Mouse (Mus musculus) lung, embryonic 14.5 days (tissue): ENCODE results near the gene She. TPM values are rescaled to one million over a fixed set of nuclear protein-coding genes. Genes with fewer than 3 reads are reported as not detected.

Experiments used
- ATAC-seq: fragments of 200-750 bp; cut with Nextera tagmentation; 2 replicates; pipeline ENCODE4 v1.8.0; 2017; ENCODE audit warnings: mild to moderate bottlenecking, moderate TSS enrichment, moderate library complexity; ENCODE audit not compliant: insufficient read depth
- DNase-seq: peaks from one replicate; pipeline ENCODE4 v3.0.0-alpha.2; 2015
- H3K27ac ChIP-seq: fragments of 300-500 bp; sonication (generic); 2 replicates; pipeline ENCODE4 v1.5.1; 2014; ENCODE audit warnings: low read depth, mild to moderate bottlenecking, moderate library complexity
- H3K27me3 ChIP-seq: fragments of 300-500 bp; sonication (generic); 2 replicates; pipeline ENCODE4 v1.6.1; 2014; ENCODE audit warnings: low read length, control low read depth; ENCODE audit not compliant: insufficient read depth
- H3K36me3 ChIP-seq: fragments of 300-500 bp; sonication (generic); 2 replicates; pipeline ENCODE4 v1.6.1; 2014; ENCODE audit warnings: control low read depth; ENCODE audit not compliant: insufficient read depth
- H3K4me1 ChIP-seq: fragments of 300-500 bp; sonication (generic); 2 replicates; pipeline ENCODE4 v1.6.1; 2014; ENCODE audit warnings: antibody characterized with exemption, control low read depth; ENCODE audit not compliant: insufficient read depth
- H3K4me2 ChIP-seq: fragments of 300-500 bp; sonication (generic); 2 replicates; pipeline ENCODE4 v1.6.1; 2014; ENCODE audit warnings: mild to moderate bottlenecking
- H3K4me3 ChIP-seq: fragments of 300-500 bp; sonication (generic); 2 replicates; pipeline ENCODE4 v1.5.1; 2014; ENCODE audit warnings: low read depth, low read length
- H3K9ac ChIP-seq: fragments of 300-500 bp; sonication (generic); 2 replicates; pipeline ENCODE4 v1.6.1; 2014
- H3K9me3 ChIP-seq: fragments of 300-500 bp; sonication (generic); 2 replicates; pipeline ENCODE4 v1.6.1; 2016; ENCODE audit warnings: low read depth, low read length, control low read depth
- CTCF ChIP-seq: IDR thresholded peaks from 2 replicates; pipeline ENCODE4 v1.5.1; 2016; ENCODE audit warnings: antibody characterized with exemption, low read depth
- whole genome bisulfite sequencing: fragments of 180-500 bp; shearing (Covaris S2); extraction: QIAGEN DNeasy Blood & Tissue Kit; methylation state at CpG from one replicate; pipeline ENCODE4 v1.1.7; 2014; 5-methylcytosine and 5-hydroxymethylcytosine counted together
- polyA plus RNA-seq: library from polyadenylated mRNA; unstranded; fragments of >200 nt; fragmentation: Nextera tagmentation; extraction: Ambion mirVana; gene quantifications from 2 replicates; pipeline ENCODE4 v1.2.1, GENCODE M21; 2014

Gene She
- polyA plus RNA-seq, 1 experiment from 2014 or later = 11.7 TPM

DNA sequence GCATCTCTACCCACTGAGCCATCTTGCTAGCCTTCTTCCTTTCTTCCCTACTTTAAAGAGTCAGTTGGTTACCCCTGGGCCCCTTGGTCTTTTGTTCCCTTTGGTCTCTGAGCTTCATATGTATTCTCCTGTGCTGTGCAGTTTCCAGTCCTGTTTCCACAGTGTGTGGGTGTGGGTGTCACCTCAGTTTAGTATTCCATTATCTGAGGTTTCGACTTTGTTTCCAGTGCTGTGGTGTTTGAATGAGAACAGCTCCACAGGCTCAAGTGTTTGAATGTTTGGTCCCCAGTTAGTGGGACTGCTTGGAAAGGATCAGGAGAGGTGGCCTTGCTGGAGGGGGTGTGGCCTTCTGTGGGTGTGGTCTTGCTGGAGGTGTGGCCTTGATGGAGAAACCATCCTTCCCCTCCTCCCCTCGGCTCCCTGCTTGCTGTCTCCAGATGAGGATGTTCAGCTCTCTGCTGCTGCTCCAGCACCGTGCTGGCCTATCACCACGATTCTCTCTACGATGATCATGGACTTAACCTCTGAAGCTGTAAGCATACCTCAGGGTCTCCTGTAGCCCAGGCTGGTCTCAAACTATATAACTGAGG is 61.4 kb downstream of the She start:
- TF ChIP-seq CTCF = no peak
- no peaks in the 10 kb centered on the region for H3K4me1 ChIP-seq
- H3K9ac ChIP-seq = no peak overlapping the region
- H3K9me3 ChIP-seq = no peaks in the 10 kb centered on the region
- WGBS = 74% methylated on average over 5 of the region's 5 CpGs
- no peaks in the 10 kb centered on the region for H3K27me3 ChIP-seq
- H3K36me3 ChIP-seq = no peaks in the 10 kb centered on the region
- ATAC-seq (no peak), DNase-seq (no peak)
- no peak overlapping the region for H3K4me3 ChIP-seq
- H3K4me2 ChIP-seq = no peak overlapping the region
- no peak overlapping the region for H3K27ac ChIP-seq

DNA sequence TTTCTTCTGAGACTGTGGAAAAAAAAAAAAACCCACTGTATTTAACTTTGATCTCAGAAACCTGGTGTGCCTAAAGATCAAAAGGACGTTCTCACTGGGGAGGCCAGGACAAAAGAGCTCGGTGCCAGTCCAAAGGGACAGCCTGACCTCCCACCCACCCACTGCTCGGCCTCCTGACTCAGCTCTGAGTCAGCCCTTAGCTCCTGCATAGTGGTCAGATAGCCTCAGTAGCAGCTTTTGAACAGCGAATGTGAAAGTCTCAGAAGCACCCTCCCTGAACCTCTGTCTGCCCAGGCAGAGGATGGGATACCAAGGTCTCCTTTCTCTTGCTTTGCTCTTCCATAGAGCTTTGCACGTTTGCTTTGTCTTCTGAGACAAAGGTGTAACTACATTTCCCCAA is 65.4 kb downstream of the She start:
- no peaks in the 10 kb centered on the region for H3K4me1 ChIP-seq
- no peak overlapping the region for H3K4me3 ChIP-seq
- 28% methylated on average over 5 of the region's 5 CpGs for WGBS
- no peak overlapping the region for H3K9ac ChIP-seq
- H3K9me3 ChIP-seq = no peaks in the 10 kb centered on the region
- no peaks in the 10 kb centered on the region for H3K36me3 ChIP-seq
- ATAC-seq = no peak
- no peak for TF ChIP-seq CTCF
- no peaks in the 10 kb centered on the region for H3K27me3 ChIP-seq
- H3K4me2 ChIP-seq = no peak overlapping the region
- no peak for DNase-seq
- H3K27ac ChIP-seq = no peak overlapping the region

DNA sequence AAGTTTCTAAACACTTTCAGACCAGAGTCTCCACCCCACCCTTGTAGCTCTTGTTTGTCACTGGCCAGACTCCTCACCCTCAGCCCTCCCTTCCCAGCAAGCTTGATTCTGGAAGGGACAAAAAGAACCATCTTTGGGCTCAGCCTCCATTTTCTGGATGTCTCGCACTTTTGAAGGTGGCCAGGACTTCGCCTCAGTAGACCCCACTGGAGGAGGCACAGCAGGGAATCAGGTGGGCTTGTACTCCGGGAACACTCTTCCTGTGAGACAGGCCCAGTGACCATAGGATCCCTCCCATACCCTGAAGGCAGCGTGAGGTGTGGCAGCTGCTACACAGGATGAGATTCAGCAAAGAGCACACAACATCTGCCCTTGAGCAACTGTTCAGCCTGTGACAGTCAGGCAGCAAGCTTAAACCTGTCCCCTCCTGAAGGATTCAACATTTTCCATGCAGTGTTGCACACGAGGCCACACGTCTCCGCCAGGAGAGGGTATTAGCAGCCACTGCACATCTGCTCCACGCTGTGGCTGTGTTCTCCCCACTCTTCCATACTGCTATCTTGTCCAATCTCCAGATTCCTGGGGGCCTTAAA is 66.1 kb downstream of the She start:
- TF ChIP-seq CTCF = no peak
- H3K36me3 ChIP-seq = no peaks in the 10 kb centered on the region
- no peaks in the 10 kb centered on the region; the same call in 1 of the 2 replicates for H3K4me1 ChIP-seq
- no peak overlapping the region for H3K4me2 ChIP-seq
- 65% methylated on average over 8 of the region's 8 CpGs for WGBS
- H3K9ac ChIP-seq = no peak overlapping the region
- H3K9me3 ChIP-seq = no peaks in the 10 kb centered on the region
- no peaks in the 10 kb centered on the region for H3K27me3 ChIP-seq
- no peak for ATAC-seq
- no peak for DNase-seq
- no peak overlapping the region for H3K27ac ChIP-seq
- no peak overlapping the region for H3K4me3 ChIP-seq

DNA sequence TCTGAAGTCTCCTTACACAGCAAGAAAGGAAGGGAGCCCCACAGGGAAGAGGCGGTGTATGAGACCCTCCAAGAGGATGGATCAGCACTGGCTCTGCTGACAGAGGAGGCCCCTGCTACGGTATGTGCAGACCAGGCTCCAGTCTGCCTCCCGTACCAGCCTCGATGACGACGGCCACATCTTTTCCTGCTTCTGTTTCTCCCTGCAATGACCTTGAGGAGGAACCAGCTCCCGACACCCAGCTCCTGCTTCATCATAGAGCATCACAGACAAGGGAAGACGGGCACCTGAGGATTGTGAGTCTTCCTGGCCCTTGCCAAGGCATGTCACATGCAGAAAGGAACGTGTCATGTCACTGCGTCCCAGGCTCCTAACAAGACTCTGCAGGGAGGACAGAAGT is 66.8 kb downstream of the She start:
- 66% methylated on average over 10 of the region's 10 CpGs for WGBS
- no peaks in the 10 kb centered on the region for H3K27me3 ChIP-seq
- no peak overlapping the region for H3K4me2 ChIP-seq
- H3K9ac ChIP-seq = no peak overlapping the region
- H3K36me3 ChIP-seq = no peaks in the 10 kb centered on the region
- no peaks in the 10 kb centered on the region; the same call in 1 of the 2 replicates for H3K4me1 ChIP-seq
- H3K27ac ChIP-seq = no peak overlapping the region
- H3K4me3 ChIP-seq = no peak overlapping the region
- TF ChIP-seq CTCF = no peak
- DNase-seq (no peak), ATAC-seq (no peak)
- no peaks in the 10 kb centered on the region for H3K9me3 ChIP-seq

DNA sequence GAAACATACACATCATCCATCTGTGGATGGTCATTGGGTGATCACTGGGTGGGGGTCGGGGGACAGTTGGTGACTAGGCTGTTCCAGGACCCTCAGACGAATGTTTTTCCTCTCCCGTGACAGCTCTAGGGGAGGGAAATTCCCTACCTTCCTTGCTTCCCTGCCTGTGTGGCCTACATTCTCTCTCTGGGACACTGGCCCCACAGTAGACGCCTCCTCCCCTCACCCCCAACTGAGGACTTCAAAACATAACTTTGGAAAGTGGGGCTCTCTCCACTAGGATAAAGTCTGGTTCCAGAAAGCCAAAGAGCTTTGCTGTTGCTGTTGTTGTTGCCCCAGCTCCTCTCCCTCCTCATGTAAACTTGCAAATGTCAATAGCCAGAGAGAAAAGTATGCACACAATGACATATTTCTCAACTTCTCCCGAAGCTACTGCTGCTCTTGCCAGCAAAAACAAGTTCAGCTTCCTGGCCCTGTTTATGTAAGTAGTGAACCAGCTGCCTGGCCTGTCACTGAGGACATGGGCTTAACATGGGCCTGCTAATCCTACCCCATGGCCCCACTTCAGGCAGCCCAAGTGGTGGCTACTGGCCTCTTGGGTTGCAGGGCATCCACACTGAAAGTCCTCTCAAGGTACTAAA is 67.8 kb downstream of the She start:
- H3K9me3 ChIP-seq = no peaks in the 10 kb centered on the region
- WGBS = 46% methylated on average over 5 of the region's 5 CpGs
- H3K9ac ChIP-seq = no peak overlapping the region
- H3K27me3 ChIP-seq = no peaks in the 10 kb centered on the region
- DNase-seq (peak; percentile 53), ATAC-seq (peak; percentile 33; the same call in 1 of the 2 replicates)
- no peak overlapping the region for H3K4me3 ChIP-seq
- H3K36me3 ChIP-seq = no peaks in the 10 kb centered on the region
- no peak overlapping the region for H3K4me2 ChIP-seq
- no peak overlapping the region for H3K27ac ChIP-seq
- no peaks in the 10 kb centered on the region; the same call in 1 of the 2 replicates for H3K4me1 ChIP-seq
- TF ChIP-seq CTCF = no peak

DNA sequence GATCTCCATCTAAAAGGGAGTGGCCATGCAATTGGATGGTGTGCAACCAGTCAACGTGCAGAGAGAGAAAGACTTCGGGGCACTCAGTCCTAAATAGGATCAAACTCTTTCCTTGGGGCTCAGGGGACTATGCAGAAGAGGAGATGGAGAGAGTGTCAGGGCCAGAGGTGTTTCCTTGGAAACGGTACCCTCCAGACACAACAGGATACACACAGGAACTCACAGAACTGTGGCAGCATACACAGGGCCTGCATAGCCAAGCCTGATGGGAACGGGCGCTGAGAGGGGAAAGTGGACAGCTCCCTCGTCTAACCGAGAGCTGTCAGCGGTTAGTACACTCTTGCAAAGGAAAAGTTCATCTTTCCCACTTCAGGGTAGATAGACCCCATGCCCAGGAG is 68.3 kb downstream of the She start:
- Histone ChIP-seq H3K9ac (no peak overlapping the region), H3K27me3 (no peaks in the 10 kb centered on the region), H3K4me1 (no peaks in the 10 kb centered on the region; the same call in 1 of the 2 replicates), H3K9me3 (no peaks in the 10 kb centered on the region), H3K4me3 (no peak overlapping the region), H3K36me3 (no peaks in the 10 kb centered on the region), H3K4me2 (no peak overlapping the region), H3K27ac (no peak overlapping the region)
- 60% methylated on average over 8 of the region's 8 CpGs for WGBS
- ATAC-seq (no peak), DNase-seq (peak; percentile 15)
- TF ChIP-seq CTCF = no peak

DNA sequence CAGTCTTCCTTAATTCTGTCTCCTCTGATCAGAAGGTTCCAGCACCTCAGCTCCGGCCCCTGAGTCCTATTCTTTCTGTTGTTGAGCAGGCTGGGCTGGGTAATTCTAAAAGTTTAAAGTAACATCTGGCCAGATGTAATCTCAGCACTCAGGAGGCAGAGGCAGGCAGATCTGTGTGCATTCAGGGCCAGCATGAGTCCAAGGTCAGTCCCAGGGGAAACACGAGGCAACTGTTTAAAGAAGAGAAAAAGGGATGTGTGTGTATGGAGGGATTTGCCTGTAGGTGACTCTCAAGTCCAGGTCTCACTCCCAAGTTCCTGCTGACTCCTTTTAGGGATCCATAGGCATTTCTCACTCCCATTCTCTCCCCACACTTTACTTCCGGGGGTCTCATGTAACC is 76.7 kb downstream of the She start:
- Histone ChIP-seq H3K4me2 (no peak overlapping the region), H3K9ac (no peak overlapping the region), H3K4me1 (peaks cover 4% of the 10 kb centered on the region; the same call in 1 of the 2 replicates), H3K27ac (no peak overlapping the region), H3K27me3 (0 out of 2 replicates have a peak, but pooled peaks cover 3% of the 10 kb centered on the region), H3K36me3 (no peaks in the 10 kb centered on the region), H3K4me3 (no peak overlapping the region), H3K9me3 (no peaks in the 10 kb centered on the region)
- ATAC-seq (no peak), DNase-seq (no peak)
- TF ChIP-seq CTCF = no peak
- 74% methylated on average over 3 of the region's 3 CpGs for WGBS

Other genes starting within 250 kb of the She start
- gene Adar, start 116.3 kb upstream of the She start, polyA plus RNA-seq = 12.4 and 12.8 TPM in 2 replicates
- gene Chrnb2, start 66.7 kb upstream of the She start, polyA plus RNA-seq = 0.47 and 0.63 TPM in 2 replicates
- gene Ube2q1, start 57.8 kb upstream of the She start, polyA plus RNA-seq = 21.7 and 22.8 TPM in 2 replicates
- gene Il6ra, start 81.8 kb downstream of the She start, polyA plus RNA-seq = 1.4 and 1.7 TPM in 2 replicates
- 20.5 and 20.8 TPM in 2 replicates for gene Atp8b2, start 132.1 kb downstream of the She start, polyA plus RNA-seq
- gene Hax1, start 167.4 kb downstream of the She start, polyA plus RNA-seq = 150 and 157 TPM in 2 replicates
- 136 and 143 TPM in 2 replicates for gene 4933434E20Rik, start 220.3 kb downstream of the She start, polyA plus RNA-seq
- gene Ubap2l, start 221.3 kb downstream of the She start, polyA plus RNA-seq = 236 and 257 TPM in 2 replicates
- gene Tpm3, start 241.3 kb downstream of the She start, polyA plus RNA-seq = 634 and 654 TPM in 2 replicates